Mouse (Mus musculus): Measurements from ENCODE around the gene Olfr1336. TPM values are rescaled to one million over a fixed set of nuclear protein-coding genes. Genes with fewer than 3 reads are reported as not detected.

Gene Olfr1336
- total RNA-seq, 2 experiments from 2014 or later = not detected

Other genes starting within 250 kb of the Olfr1336 start
- gene Zscan5b, start 233.9 kb upstream of the Olfr1336 start, total RNA-seq (2021) = not detected
- gene Epp13, start 203.5 kb upstream of the Olfr1336 start, total RNA-seq (2021) = not detected
- 10 to 100 TPM; 12.4 to 12.5 TPM for gene Zfp667, start 169.6 kb upstream of the Olfr1336 start, total RNA-seq (2021)
- 10 to 100 TPM; 14.0 to 15.7 TPM for gene Zfp583, start 124.9 kb upstream of the Olfr1336 start, total RNA-seq (2021)
- 1 to 10 TPM; 8.1 to 8.6 TPM for gene Gm3854, start 112.4 kb upstream of the Olfr1336 start, total RNA-seq (2021)
- gene Zfp78, start 92.9 kb upstream of the Olfr1336 start, total RNA-seq (2021) = 1 to 10 TPM; 4.6 to 5.5 TPM
- 10 to 100 TPM in 1 of 2 experiments, 1 to 10 TPM in 1; 8.9 to 10.2 TPM for gene Zfp28, start 72.9 kb upstream of the Olfr1336 start, total RNA-seq (2021)
- gene Smim17, start 57.5 kb upstream of the Olfr1336 start, total RNA-seq (2021) = 10 to 100 TPM; 14.7 to 15.7 TPM
- gene Gm20715, start 45.9 kb upstream of the Olfr1336 start, total RNA-seq (2021) = under 1 TPM; 0.28 to 0.34 TPM
- 1 to 10 TPM in 1 of 2 experiments, under 1 TPM in 1; 0.86 to 1.4 TPM for gene Olfr1344, start 17.5 kb upstream of the Olfr1336 start, total RNA-seq (2021)
- gene Olfr1346, start 10.9 kb downstream of the Olfr1336 start, total RNA-seq (2021) = not detected
- not detected for gene Olfr5, start 30.8 kb downstream of the Olfr1336 start, total RNA-seq (2021)
- gene Olfr1347, start 43.6 kb downstream of the Olfr1336 start, total RNA-seq (2021) = not detected
- gene Olfr1348, start 52.6 kb downstream of the Olfr1336 start, total RNA-seq (2021) = not detected
- not detected for gene Olfr1349, start 66.8 kb downstream of the Olfr1336 start, total RNA-seq (2021)
- gene Olfr1350, start 108.7 kb downstream of the Olfr1336 start, total RNA-seq (2021) = not detected
- 10 to 100 TPM; 10.2 to 13.5 TPM for gene Zim1, start 240.3 kb downstream of the Olfr1336 start, total RNA-seq (2021)

Measured in left cerebral cortex, postnatal 10 days (tissue).